Mouse (Mus musculus): Measurements from ENCODE around the gene Efna5. TPM values are rescaled to one million over a fixed set of nuclear protein-coding genes. Genes with fewer than 3 reads are reported as not detected.

Gene Efna5
- polyA plus RNA-seq, 1 experiment, result 2.8 TPM

- no peaks in the 10 kb centered on the region for H3K79me2 ChIP-seq (ENCODE audit: control insufficient read depth, insufficient read depth)
- H3K27me3 ChIP-seq (ENCODE audit: control insufficient read depth, insufficient read depth, insufficient read length), result no peaks in the 10 kb centered on the region
- TF ChIP-seq POLR2AphosphoS2 (IDR thresholded peaks at IDR 0.05; ENCODE audit: insufficient read length, low read depth) (no peak), MYOG (IDR thresholded peaks at IDR 0.05; ENCODE audit: control insufficient read depth in 1 of 3, insufficient read depth in 1 of 3, insufficient read length in 2 of 3, low read depth in 2 of 3) (no peak), POLR2A (IDR thresholded peaks at IDR 0.05; ENCODE audit: insufficient read length, low read depth) (no peak), TCF12 (IDR thresholded peaks at IDR 0.05; ENCODE audit: insufficient read depth, poor library complexity, severe bottlenecking) (no peak), USF1 (IDR thresholded peaks at IDR 0.05; ENCODE audit: low read depth) (no peak), MYOD1 (IDR thresholded peaks at IDR 0.05; ENCODE audit: control insufficient read depth in 1 of 3, insufficient read length in 2 of 3, low read depth in 2 of 3) (no peak), TCF3 (IDR thresholded peaks at IDR 0.05; ENCODE audit: insufficient read length, low read depth) (no peak), E2F4 (IDR thresholded peaks at IDR 0.05; ENCODE audit: insufficient read depth) (no peak), REST (IDR thresholded peaks at IDR 0.05; ENCODE audit: insufficient read depth, insufficient read length) (no peak), SRF (IDR thresholded peaks at IDR 0.05; ENCODE audit: control insufficient read depth, insufficient read length, low read depth) (no peak), CEBPB (IDR thresholded peaks at IDR 0.05; ENCODE audit: insufficient read depth, poor library complexity, severe bottlenecking) (no peak)
- H3K4me2 ChIP-seq (ENCODE audit: low read depth), result no peak overlapping the region
- no peak overlapping the region for H3ac ChIP-seq (ENCODE audit: control insufficient read depth, insufficient read length)
- H3K4me3 ChIP-seq, result no peak overlapping the region
- H3K36me3 ChIP-seq (ENCODE audit: control insufficient read depth, insufficient read depth), result no peaks in the 10 kb centered on the region
Observed at GRCm38 (mm10) chr17:62568019-62568418, 313.1 kb downstream of the Efna5 start.

DNA sequence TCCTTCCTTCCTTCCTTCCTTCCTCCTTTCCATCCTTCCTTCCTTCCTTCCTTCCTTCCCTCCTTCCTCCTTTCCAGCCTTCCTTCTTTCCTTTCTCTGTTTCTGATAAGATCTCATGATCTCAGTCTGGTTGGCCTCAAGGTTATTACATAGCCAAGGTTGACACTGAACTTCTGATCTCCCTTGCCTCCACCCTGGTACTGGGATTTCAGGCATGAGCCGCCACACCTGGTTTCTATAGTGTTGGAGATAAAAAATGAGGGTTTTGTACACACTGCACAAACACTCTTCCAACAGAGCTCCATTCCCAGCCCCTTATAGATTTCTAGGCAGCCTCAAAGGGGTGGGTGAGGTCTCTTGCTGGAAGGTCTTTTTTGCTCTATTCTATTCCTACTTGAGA is 315.5 kb downstream of the Efna5 start:
- TF ChIP-seq TCF12 (IDR thresholded peaks at IDR 0.05; ENCODE audit: insufficient read depth, poor library complexity, severe bottlenecking), result no peak
- TF ChIP-seq TCF3 (IDR thresholded peaks at IDR 0.05; ENCODE audit: insufficient read length, low read depth), result no peak
- TF ChIP-seq SRF (IDR thresholded peaks at IDR 0.05; ENCODE audit: control insufficient read depth, insufficient read length, low read depth), result no peak
- TF ChIP-seq E2F4 (IDR thresholded peaks at IDR 0.05; ENCODE audit: insufficient read depth), result no peak
- TF ChIP-seq MAX (IDR thresholded peaks at IDR 0.05; ENCODE audit: low read depth), result no peak
- TF ChIP-seq POLR2A (IDR thresholded peaks at IDR 0.05; ENCODE audit: insufficient read length, low read depth), result no peak
- no peak for TF ChIP-seq CEBPB (IDR thresholded peaks at IDR 0.05; ENCODE audit: insufficient read depth, poor library complexity, severe bottlenecking)
- TF ChIP-seq MYOG (IDR thresholded peaks at IDR 0.05; ENCODE audit: control insufficient read depth in 1 of 3, insufficient read depth in 1 of 3, insufficient read length in 2 of 3, low read depth in 2 of 3), result no peak
- TF ChIP-seq REST (IDR thresholded peaks at IDR 0.05; ENCODE audit: insufficient read depth, insufficient read length), result no peak
- H3K4me2 ChIP-seq (ENCODE audit: low read depth), result no peak overlapping the region
- no peak overlapping the region for H3K4me3 ChIP-seq
- no peaks in the 10 kb centered on the region for H3K36me3 ChIP-seq (ENCODE audit: control insufficient read depth, insufficient read depth)
- H3K79me2 ChIP-seq (ENCODE audit: control insufficient read depth, insufficient read depth), result no peaks in the 10 kb centered on the region
- H3ac ChIP-seq (ENCODE audit: control insufficient read depth, insufficient read length), result no peak overlapping the region
- no peaks in the 10 kb centered on the region for H3K27me3 ChIP-seq (ENCODE audit: control insufficient read depth, insufficient read depth, insufficient read length)

GRCm38 (mm10) chr17:62562439-62562838 is 318.7 kb downstream of the Efna5 start:
- no peaks in the 10 kb centered on the region for H3K36me3 ChIP-seq (ENCODE audit: control insufficient read depth, insufficient read depth)
- no peak overlapping the region for H3K4me3 ChIP-seq
- no peak overlapping the region for H3K4me2 ChIP-seq (ENCODE audit: low read depth)
- no peaks in the 10 kb centered on the region for H3K27me3 ChIP-seq (ENCODE audit: control insufficient read depth, insufficient read depth, insufficient read length)
- no peak overlapping the region for H3ac ChIP-seq (ENCODE audit: control insufficient read depth, insufficient read length)
- TF ChIP-seq REST (IDR thresholded peaks at IDR 0.05; ENCODE audit: insufficient read depth, insufficient read length), result no peak
- TF ChIP-seq MYOG (IDR thresholded peaks at IDR 0.05; ENCODE audit: control insufficient read depth in 1 of 3, insufficient read depth in 1 of 3, insufficient read length in 2 of 3, low read depth in 2 of 3), result no peak
- no peak for TF ChIP-seq MAX (IDR thresholded peaks at IDR 0.05; ENCODE audit: low read depth)
- no peak for TF ChIP-seq POLR2A (IDR thresholded peaks at IDR 0.05; ENCODE audit: insufficient read length, low read depth)
- no peak for TF ChIP-seq TCF3 (IDR thresholded peaks at IDR 0.05; ENCODE audit: insufficient read length, low read depth)
- no peak for TF ChIP-seq TCF12 (IDR thresholded peaks at IDR 0.05; ENCODE audit: insufficient read depth, poor library complexity, severe bottlenecking)
- TF ChIP-seq E2F4 (IDR thresholded peaks at IDR 0.05; ENCODE audit: insufficient read depth), result no peak
- no peak for TF ChIP-seq USF1 (IDR thresholded peaks at IDR 0.05; ENCODE audit: low read depth)
- TF ChIP-seq CEBPB (IDR thresholded peaks at IDR 0.05; ENCODE audit: insufficient read depth, poor library complexity, severe bottlenecking), result no peak
- no peak for TF ChIP-seq MYOD1 (IDR thresholded peaks at IDR 0.05; ENCODE audit: control insufficient read depth in 1 of 3, insufficient read length in 2 of 3, low read depth in 2 of 3)
- H3K79me2 ChIP-seq (ENCODE audit: control insufficient read depth, insufficient read depth), result no peaks in the 10 kb centered on the region

- H3K79me2 ChIP-seq (ENCODE audit: control insufficient read depth, insufficient read depth), result no peaks in the 10 kb centered on the region
- TF ChIP-seq E2F4 (IDR thresholded peaks at IDR 0.05; ENCODE audit: insufficient read depth), result no peak
- TF ChIP-seq POLR2A (IDR thresholded peaks at IDR 0.05; ENCODE audit: insufficient read length, low read depth), result no peak
- TF ChIP-seq REST (IDR thresholded peaks at IDR 0.05; ENCODE audit: insufficient read depth, insufficient read length), result no peak
- no peak for TF ChIP-seq CEBPB (IDR thresholded peaks at IDR 0.05; ENCODE audit: insufficient read depth, poor library complexity, severe bottlenecking)
Observed at GRCm38 (mm10) chr17:62557215-62557614, 323.9 kb downstream of the Efna5 start.

More at GRCm38 (mm10) chr17:62557215-62557614, 323.9 kb downstream of the Efna5 start:
- Histone ChIP-seq H3K27me3 (ENCODE audit: control insufficient read depth, insufficient read depth, insufficient read length) (no peaks in the 10 kb centered on the region), H3ac (ENCODE audit: control insufficient read depth, insufficient read length) (no peak overlapping the region), H3K36me3 (ENCODE audit: control insufficient read depth, insufficient read depth) (no peaks in the 10 kb centered on the region), H3K4me2 (ENCODE audit: low read depth) (no peak overlapping the region), H3K4me3 (no peak overlapping the region)
